Mouse (Mus musculus) embryo, embryonic 9.5 days (tissue): ENCODE measurements around the gene Myadm.
"Not testable (repeated sequence)": the region's sequence is repeated elsewhere in the genome, so short reads cannot be mapped to it uniquely, and the experiment has no call there.

Experiments used
- DNase-seq: peaks from one replicate; pipeline ENCODE4 v3.0.0-alpha.2; 2017; ENCODE audit errors: extremely low spot score

Myadm gene

GRCm38 (mm10) chr7:3290257-3291033 lies 1.6 kb downstream of the Myadm start:
- DNase-seq, result peak; percentile 97

- peak; percentile 33 for DNase-seq
Observed at GRCm38 (mm10) chr7:3291197-3291596, 2.3 kb downstream of the Myadm start.

- no peak for DNase-seq
Observed at GRCm38 (mm10) chr7:3291764-3292163, 2.9 kb downstream of the Myadm start.

- DNase-seq, result not testable (repeated sequence)
Observed at GRCm38 (mm10) chr7:3292271-3292670, 3.4 kb downstream of the Myadm start.

DNA sequence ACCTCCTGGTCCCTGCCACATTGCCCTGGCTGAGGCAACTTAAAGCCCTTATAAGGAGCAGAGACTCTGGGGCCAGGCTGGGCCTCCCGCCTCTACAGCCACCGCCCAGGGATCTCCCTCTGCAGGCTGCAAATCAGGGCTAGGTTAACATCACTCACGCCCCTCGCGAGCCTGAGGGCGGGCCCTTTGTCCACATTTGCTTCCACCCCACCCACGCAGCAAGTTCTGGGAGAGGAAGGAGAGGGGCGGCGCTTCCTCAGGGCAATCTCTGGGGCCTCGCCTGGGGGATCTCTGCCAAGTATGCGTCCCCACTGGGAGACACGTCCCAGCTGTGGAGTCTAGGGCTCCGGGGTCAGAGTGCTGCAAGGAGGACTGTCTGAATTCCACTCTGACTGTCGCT lies 3.9 kb downstream of the Myadm start:
- DNase-seq, result peak; percentile 84

DNA sequence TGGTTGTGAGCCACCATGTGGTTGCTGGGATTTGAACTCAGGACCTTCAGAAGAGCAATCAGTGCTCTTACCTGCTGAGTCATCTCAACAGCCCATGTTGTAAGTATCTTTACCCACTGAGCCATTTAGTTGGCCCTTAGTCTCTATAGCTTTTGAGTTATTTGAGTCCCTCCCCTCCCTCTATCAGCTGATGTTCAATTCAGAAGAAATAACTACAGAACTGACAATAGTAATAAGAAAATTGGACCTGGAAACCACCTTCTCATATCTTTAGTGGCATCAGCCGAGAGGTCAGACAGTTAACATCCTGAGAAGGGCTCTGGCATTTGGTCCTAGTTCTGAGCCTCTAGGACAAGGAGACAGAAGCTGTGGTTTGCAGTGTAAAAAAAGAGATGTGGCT lies 5.9 kb downstream of the Myadm start:
- DNase-seq, result no peak

- no peak for DNase-seq
Observed at GRCm38 (mm10) chr7:3295321-3296110, 6.6 kb downstream of the Myadm start.

GRCm38 (mm10) chr7:3296711-3297110 lies 7.8 kb downstream of the Myadm start:
- no peak for DNase-seq

DNA sequence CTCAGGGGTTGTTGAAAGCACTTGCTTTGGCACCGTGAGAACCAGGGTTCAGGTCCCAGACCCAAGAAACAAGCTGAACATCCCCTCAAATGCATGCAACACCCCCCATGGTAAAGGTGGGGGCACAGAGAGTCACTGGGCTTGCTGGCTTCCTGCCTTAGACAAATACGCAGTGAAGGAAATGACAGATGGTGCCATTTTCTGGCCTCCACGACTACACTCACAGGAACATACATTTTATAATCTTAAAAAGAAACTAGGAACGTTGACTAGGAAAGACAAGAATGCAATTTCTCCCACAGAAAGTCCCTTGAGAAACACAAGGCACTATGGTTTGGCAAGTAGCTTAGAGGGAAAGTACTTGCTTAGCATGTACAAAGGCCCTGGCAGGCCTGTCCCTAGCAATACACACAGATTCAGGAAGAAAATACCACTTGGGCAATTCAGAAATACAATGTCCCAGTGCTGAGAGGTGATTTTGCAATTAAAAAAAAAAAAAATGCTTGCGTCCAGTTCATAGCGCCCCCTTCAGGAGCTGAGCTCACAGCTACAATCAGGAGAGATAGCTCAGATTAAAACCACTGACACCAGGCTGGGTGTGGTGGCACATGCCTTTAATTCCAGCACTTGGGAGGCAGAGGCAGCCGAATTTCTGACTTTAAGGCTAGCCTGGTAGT lies 11.2 kb downstream of the Myadm start:
- no peak for DNase-seq

DNA sequence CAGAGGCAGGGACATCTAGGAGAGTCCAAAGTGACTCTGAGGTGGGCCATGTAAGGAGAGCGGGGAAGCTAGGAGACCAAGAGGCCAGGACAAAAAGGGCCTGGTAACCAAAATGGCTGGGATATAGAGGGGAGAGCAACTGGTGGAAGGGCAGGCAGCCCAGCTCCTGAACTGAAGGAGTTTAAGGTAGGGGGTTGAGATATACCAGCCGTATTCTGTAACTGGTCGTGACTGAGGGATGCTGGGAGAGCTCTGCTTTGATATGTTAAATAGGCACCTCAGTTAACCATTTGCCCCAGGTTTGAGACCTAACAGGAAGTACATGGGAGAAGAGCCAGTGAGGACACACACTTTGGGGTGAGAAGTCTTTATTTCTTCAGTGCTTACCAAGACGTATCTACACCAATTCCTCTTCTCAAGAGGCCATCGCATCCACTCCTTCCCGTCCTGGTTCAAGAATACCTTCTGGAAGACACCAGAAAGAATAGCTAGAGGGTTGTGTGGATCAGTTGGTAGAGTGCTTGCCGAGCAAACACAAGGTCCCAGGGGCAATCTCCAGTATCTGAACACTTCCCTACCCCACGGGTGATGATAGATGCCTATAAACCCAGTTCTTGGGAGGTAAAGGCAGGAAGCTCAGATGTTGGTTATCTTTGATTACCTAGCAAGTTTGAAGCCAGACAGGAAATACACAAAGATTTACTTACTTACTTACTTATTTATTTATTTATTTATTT lies 12.2 kb downstream of the Myadm start:
- DNase-seq, result no peak

- peak; percentile 47 for DNase-seq
Observed at GRCm38 (mm10) chr7:3301628-3302555, 13.0 kb downstream of the Myadm start.

DNA sequence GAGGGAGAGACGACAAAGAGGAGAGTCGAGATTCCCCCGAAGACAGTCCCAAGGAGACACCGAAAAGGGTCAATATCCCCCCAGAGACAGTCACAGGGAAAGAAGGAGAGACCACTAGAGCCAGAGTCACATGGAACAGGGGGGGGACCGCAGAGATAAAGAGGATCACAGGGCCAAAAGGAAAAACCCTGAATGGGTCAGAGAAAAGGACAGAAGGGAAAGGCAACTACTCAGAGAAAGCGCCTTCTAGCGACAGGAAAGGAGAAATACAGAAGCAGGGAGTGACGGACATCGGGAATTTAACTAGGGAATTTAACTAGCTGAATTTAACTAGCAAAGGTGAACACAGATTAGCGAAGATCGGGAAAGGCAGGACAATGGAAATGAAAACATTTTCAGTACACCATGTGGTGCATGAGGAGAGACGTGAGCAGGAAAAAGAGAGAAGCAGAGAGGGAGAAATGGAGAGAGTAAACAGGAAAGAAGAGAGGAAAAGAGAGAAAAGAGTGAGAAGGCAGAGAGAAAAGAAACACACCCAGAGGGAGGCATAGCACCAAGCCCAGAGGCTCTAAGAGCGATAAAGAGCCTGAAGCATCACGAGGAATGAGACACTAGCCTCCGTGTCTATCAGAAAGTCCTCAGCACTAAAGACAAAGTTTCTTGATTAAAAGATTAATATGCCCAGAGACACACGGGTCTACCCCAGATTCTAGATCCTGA lies 13.8 kb downstream of the Myadm start:
- DNase-seq, result peak; percentile 37

DNA sequence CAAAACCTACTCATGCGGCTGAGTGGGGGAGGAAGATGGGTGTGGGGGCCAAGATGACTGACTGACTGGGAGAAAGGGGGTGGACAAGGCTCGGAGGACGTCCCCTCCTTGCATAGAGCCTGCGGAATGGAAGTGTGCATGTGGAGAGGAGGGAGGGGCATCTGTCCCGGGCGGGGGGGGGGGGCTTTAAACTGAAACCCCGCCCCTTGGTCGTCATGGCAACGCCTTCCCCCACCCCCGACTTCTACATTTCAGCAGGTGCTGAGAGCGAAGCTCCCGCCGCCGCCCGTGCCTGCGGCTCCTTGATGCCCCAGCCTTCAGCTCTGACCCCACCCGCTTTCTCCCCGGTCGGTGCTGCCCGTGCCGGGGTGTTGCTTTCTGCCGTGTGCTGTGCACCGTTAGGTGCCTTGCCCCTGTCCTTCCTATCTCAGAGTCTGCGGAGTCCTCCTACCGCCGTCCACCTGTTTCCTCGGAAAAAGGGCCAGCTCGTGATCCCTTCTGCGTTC lies 14.4 kb downstream of the Myadm start:
- DNase-seq, result peak; percentile 66

DNA sequence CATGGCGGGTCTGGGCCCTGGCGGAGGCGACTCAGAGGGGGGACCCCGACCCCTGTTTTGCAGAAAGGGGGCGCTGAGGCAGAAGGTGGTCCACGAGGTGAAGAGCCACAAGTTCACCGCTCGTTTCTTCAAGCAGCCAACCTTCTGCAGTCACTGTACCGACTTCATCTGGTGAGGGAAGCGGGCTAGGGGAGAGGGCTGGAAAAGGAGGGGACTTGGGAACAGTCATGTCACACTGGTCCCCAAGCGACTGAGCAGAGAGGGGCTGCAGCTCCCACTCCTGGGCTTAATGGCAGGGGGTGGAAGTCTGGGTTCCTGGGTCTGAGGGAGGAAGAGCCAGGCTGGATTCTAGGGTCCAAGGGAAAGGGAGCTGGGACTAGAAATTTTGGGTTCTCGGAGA lies 14.9 kb downstream of the Myadm start:
- peak; percentile 39 for DNase-seq

DNA sequence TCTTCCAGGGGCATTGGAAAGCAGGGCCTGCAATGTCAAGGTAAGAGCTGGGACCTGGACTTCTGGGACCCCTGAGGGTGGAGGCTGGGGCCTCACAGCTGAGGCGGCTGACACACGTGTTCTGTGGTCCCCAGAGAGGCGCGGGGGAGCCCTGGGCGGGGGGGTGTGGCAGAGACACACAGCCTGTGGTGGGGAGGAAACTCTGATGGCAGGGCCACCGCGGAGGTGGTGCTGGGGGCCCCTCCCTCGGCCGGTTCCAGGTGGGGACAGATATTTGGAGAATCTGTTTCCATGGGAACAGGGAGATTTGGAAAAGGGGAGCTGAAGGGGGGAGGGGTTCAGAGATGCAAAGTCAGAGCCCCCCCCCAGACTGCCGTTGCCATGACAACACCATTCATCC lies 15.4 kb downstream of the Myadm start:
- no peak for DNase-seq

DNA sequence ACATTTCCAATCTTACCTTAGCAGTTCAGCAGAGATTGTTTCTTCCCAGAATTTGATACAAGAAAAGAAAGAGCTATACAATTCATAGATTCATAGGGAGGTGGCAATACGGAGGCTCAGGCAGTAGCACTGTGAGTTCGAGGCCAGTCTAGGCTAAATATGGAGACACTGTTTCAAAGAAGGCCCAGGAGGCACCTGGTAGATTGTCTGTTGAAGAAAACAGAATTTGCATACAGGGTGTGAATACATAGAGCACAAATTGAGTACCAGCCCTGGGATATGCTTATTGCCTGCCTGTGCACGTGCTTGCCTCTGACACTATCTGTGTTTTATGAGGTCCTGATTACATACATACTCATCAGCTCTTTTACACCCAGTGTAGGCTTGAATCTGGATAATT lies 17.5 kb downstream of the Myadm start:
- DNase-seq, result no peak

- no peak for DNase-seq
Observed at GRCm38 (mm10) chr7:3308646-3309045, 19.8 kb downstream of the Myadm start.

DNA sequence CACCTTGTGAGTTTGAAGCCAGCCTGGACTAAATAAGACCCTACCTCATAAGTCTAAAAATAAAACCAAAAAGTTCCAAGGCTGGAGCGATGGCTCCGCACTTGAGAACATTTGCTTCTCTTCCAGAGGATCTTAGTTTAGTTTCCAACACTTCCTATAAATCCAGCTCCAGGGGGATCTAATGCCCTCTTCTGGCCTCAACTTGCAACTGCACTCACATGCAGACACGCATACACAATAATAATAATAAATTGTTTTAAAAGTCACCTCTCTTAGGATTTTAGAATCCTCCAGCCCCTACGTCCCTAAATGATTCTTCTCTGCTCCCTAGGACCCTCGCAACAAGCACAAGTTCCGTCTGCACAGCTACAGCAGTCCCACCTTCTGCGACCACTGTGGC lies 21.4 kb downstream of the Myadm start:
- DNase-seq, result no peak

GRCm38 (mm10) chr7:3313571-3313970 lies 24.7 kb downstream of the Myadm start:
- no peak for DNase-seq

DNA sequence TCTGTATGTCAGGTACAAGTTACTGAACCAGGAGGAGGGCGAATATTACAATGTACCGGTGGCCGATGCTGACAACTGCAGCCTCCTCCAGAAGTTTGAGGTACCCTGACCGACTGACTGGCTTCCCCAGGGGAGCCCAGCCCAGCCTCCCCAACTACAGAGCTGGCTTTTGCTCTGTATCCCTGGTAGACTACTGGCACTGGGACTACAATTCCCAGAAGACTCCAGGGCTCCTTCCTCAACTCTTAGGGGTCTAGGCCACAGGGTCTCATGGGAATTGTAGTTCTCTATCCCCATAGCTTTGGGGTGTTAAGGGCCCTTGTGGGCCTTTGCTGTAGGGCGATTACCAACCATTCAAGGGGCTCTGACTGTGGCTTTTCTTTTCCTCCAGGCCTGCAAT lies 25.2 kb downstream of the Myadm start:
- no peak for DNase-seq
